Mouse (Mus musculus): ENCODE measurements around the gene Gbp2b.

The Gbp2b gene

GRCm38 (mm10) chr3:142620111-142620955 lies 25.7 kb downstream of the Gbp2b start, which contains the start of gene Gbp2:
Gene Gbp2 (plus strand): TSS chr3:142620602.
- in situ Hi-C loops (cut with MboI; ENCODE audit: low sequenced_read_pairs): loop anchor here (10.0 kb wide), 1 partner anchor 126 kb away; the partner anchor contains the start of gene Gbp5

GRCm38 (mm10) chr3:142620956-142621562 lies 26.4 kb downstream of the Gbp2b start:
- in situ Hi-C loops (cut with MboI; ENCODE audit: low sequenced_read_pairs): loop anchor here (10.0 kb wide), 1 partner anchor 126 kb away; the partner anchor contains the start of gene Gbp5

- in situ Hi-C loops (cut with MboI; ENCODE audit: low sequenced_read_pairs): no loop called here
These were observed 35.7 kb downstream of the Gbp2b start for GRCm38 (mm10) chr3:142630385-142630784.

GRCm38 (mm10) chr3:142640201-142640600 lies 45.6 kb downstream of the Gbp2b start:
- in situ Hi-C loops (cut with MboI; ENCODE audit: low sequenced_read_pairs): loop anchor here (10.0 kb wide), 1 partner anchor 65 kb away; the partner anchor contains the start of gene Kyat3

GRCm38 (mm10) chr3:142645949-142646348 lies 51.3 kb downstream of the Gbp2b start:
- in situ Hi-C loops (cut with MboI; ENCODE audit: low sequenced_read_pairs): loop anchor here (10.0 kb wide), 1 partner anchor 59 kb away; the partner anchor contains the start of gene Kyat3

GRCm38 (mm10) chr3:142647836-142648235 lies 53.2 kb downstream of the Gbp2b start:
- in situ Hi-C loops (cut with MboI; ENCODE audit: low sequenced_read_pairs): loop anchor here (10.0 kb wide), 1 partner anchor 57 kb away; the partner anchor contains the start of gene Kyat3

GRCm38 (mm10) chr3:142650205-142650604 lies 55.6 kb downstream of the Gbp2b start:
- in situ Hi-C loops (cut with MboI; ENCODE audit: low sequenced_read_pairs): no loop called here

GRCm38 (mm10) chr3:142664723-142665122 lies 70.1 kb downstream of the Gbp2b start:
- in situ Hi-C loops (cut with MboI; ENCODE audit: low sequenced_read_pairs): no loop called here

All from CH12F3 (cell line).